Mouse (Mus musculus) left cerebral cortex, postnatal 14 days (tissue): Measurements from ENCODE around the gene Gm3468. TPM values are rescaled to one million over a fixed set of nuclear protein-coding genes. Genes with fewer than 3 reads are reported as not detected.
"Not testable (repeated sequence)": the region's sequence is repeated elsewhere in the genome, so short reads cannot be mapped to it uniquely, and the experiment has no call there.

Experiments used
- DNase-seq, 2 experiments: peaks; one replicate each; pipeline ENCODE4 v3.0.0; 2021 to 2022; ENCODE audit warnings: low spot score in 2 of 2, mixed read lengths in 1 of 2
- intact Hi-C: fragments of 180-260 bp; cut with DNase I; formaldehyde crosslinking; loops from one replicate; pipeline ENCODE4 v1.15.1; 2025
- long read RNA-seq, 2 experiments: library from polyadenylated mRNA; stranded (forward); transcript quantifications; one replicate each; pipeline ENCODE4 v2.0.0; 2021
- total RNA-seq, 2 experiments: library from RNA; stranded (reverse); gene quantifications; 2 replicates each; pipeline ENCODE4 v1.2.3; 2021

Gene Gm3468
- 1 to 10 TPM in 1 of 2 experiments, under 1 TPM in 1; 0.53 to 1.4 TPM for total RNA-seq
- long read RNA-seq, experiment 1, partial matches to known transcripts: 0 of 2 reads
- long read RNA-seq, experiment 1, other reads (novel, unspliced or antisense): 2 of 2 reads
- long read RNA-seq, experiment 2, partial matches to known transcripts: 0 of 1 reads
- long read RNA-seq, experiment 2, other reads (novel, unspliced or antisense): 1 of 1 reads

GRCm38 (mm10) chr14:6108272-6108925 is at the start of gene Gm3468:
TSS of gene Gm3468 (minus strand) at chr14:6108665.
- DNase-seq: peak; percentile 27 to 53
- intact Hi-C loops: not testable (repeated sequence)

- DNase-seq: not testable (repeated sequence)
These were observed 17.2 kb upstream of the Gm3468 start, which contains the start of gene Gm3476 for GRCm38 (mm10) chr14:6125707-6126106. TSS of gene Gm3476 (minus strand) at chr14:6125807.

GRCm38 (mm10) chr14:6107500-6107899 is 965 bp downstream of the Gm3468 start:
- intact Hi-C loops, DNase-seq: not testable (repeated sequence)

More at GRCm38 (mm10) chr14:6125707-6126106, 17.2 kb upstream of the Gm3468 start, which contains the start of gene Gm3476:
- intact Hi-C loops: not testable (repeated sequence)

DNA sequence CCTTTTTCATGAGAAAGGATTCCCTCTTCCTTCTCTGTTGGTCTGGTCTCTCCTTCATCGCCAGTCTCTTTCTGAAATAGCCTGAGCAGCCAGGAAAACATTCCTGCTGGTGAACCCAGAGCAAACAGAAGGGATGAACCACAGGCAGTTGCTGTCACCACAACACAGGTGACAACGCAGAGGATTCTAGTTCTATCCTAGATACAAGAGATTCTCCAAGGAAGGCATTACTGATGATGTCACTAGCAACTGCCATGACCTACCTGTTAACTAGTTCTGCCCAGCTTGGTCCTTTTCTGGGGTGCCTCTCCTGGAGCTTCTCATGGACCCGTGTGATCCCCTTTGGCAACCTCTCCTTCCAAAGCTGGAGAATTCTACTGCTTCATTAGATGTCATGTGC is 14.6 kb downstream of the Gm3468 start, which contains the start of gene Gm8206:
TSS of gene Gm8206 (minus strand) at position 101 of the 400 bp plus-strand sequence.
- DNase-seq, intact Hi-C loops: not testable (repeated sequence)

GRCm38 (mm10) chr14:6058167-6058566 is 50.3 kb downstream of the Gm3468 start, which contains the start of gene Gm6337:
TSS of gene Gm6337 (minus strand) at chr14:6058267.
- DNase-seq, intact Hi-C loops: not testable (repeated sequence)

Other genes starting within 250 kb of the Gm3468 start
- gene Gm8237, start 228.3 kb downstream of the Gm3468 start, total RNA-seq: under 1 TPM; 0.46 to 0.85 TPM
- gene Gm3248, start 146.9 kb downstream of the Gm3468 start, total RNA-seq: under 1 TPM; 0.51 to 0.68 TPM
- gene Gm3453, start 129.5 kb downstream of the Gm3468 start, total RNA-seq: not detected
- gene Gm6337, start 50.4 kb downstream of the Gm3468 start, total RNA-seq: not detected
- under 1 TPM; 0.20 to 0.23 TPM for gene Gm8206, start 14.7 kb downstream of the Gm3468 start, total RNA-seq
- gene Gm3476, start 17.1 kb upstream of the Gm3468 start, total RNA-seq: not detected
- 1 to 10 TPM in 1 of 2 experiments, under 1 TPM in 1; 0.62 to 1.1 TPM for gene Gm21560, start 110.6 kb upstream of the Gm3468 start, total RNA-seq
- gene Gm3411, start 178.6 kb upstream of the Gm3468 start, total RNA-seq: 1 to 10 TPM in 1 of 2 experiments, under 1 TPM in 1; 0.70 to 2.4 TPM
- not detected for gene Gm21103, start 196.2 kb upstream of the Gm3468 start, total RNA-seq
- gene Gm3618, start 235.0 kb upstream of the Gm3468 start, total RNA-seq: not detected